Mouse (Mus musculus) intestine, embryonic 16.5 days (tissue): ENCODE data around the gene Rem2. TPM values are rescaled to one million over a fixed set of nuclear protein-coding genes. Genes with fewer than 3 reads are reported as not detected.

Source experiments
- ATAC-seq: fragments of 200-750 bp; cut with Nextera tagmentation; 2 replicates; pipeline ENCODE4 v1.8.0; 2017; ENCODE audit warnings: moderate TSS enrichment, moderate library complexity
- H3K27ac ChIP-seq: fragments of 300-500 bp; sonication (generic); 2 replicates; pipeline ENCODE4 v1.5.1; 2014; ENCODE audit warnings: mild to moderate bottlenecking, low read length
- H3K27me3 ChIP-seq: fragments of 300-500 bp; sonication (generic); replicated peaks from 2 replicates; pipeline ENCODE4 v1.6.1; 2014; ENCODE audit warnings: low read length, control low read depth, mixed read lengths; ENCODE audit not compliant: control insufficient read depth, insufficient read depth
- H3K36me3 ChIP-seq: fragments of 300-500 bp; sonication (generic); 2 replicates; pipeline ENCODE4 v1.6.1; 2014; ENCODE audit warnings: low read length, control low read depth; ENCODE audit not compliant: control insufficient read depth, insufficient read depth
- H3K4me1 ChIP-seq: fragments of 300-500 bp; sonication (generic); 2 replicates; pipeline ENCODE4 v1.6.1; 2014; ENCODE audit warnings: low read length, control low read depth, mixed read lengths; ENCODE audit not compliant: control insufficient read depth, insufficient read depth
- H3K4me2 ChIP-seq: fragments of 300-500 bp; sonication (generic); 2 replicates; pipeline ENCODE4 v1.6.1; 2014; ENCODE audit warnings: low read depth, low read length, control low read depth
- H3K4me3 ChIP-seq: fragments of 300-500 bp; sonication (generic); 2 replicates; pipeline ENCODE4 v1.5.1; 2014; ENCODE audit warnings: mild to moderate bottlenecking, low read length
- H3K9ac ChIP-seq: fragments of 300-500 bp; sonication (generic); 2 replicates; pipeline ENCODE4 v1.6.1; 2014; ENCODE audit warnings: low read depth, low read length
- H3K9me3 ChIP-seq: fragments of 300-500 bp; sonication (generic); 2 replicates; pipeline ENCODE4 v1.6.1; 2016; ENCODE audit warnings: low read length, control low read depth; ENCODE audit not compliant: control insufficient read depth
- WGBS: fragments of 180-500 bp; shearing (Covaris S2); extraction: QIAGEN DNeasy Blood & Tissue Kit; methylation state at CpG from one replicate; pipeline ENCODE4 v1.1.7; 2014; 5-methylcytosine and 5-hydroxymethylcytosine counted together
- polyA plus RNA-seq: library from polyadenylated mRNA; unstranded; fragments of >200 nt; fragmentation: Nextera tagmentation; extraction: Ambion mirVana; gene quantifications from 2 replicates; pipeline ENCODE4 v1.2.1, GENCODE M21; 2015

Gene Rem2
- polyA plus RNA-seq, 1 experiment from 2014 or later, result 1.2 TPM

DNA sequence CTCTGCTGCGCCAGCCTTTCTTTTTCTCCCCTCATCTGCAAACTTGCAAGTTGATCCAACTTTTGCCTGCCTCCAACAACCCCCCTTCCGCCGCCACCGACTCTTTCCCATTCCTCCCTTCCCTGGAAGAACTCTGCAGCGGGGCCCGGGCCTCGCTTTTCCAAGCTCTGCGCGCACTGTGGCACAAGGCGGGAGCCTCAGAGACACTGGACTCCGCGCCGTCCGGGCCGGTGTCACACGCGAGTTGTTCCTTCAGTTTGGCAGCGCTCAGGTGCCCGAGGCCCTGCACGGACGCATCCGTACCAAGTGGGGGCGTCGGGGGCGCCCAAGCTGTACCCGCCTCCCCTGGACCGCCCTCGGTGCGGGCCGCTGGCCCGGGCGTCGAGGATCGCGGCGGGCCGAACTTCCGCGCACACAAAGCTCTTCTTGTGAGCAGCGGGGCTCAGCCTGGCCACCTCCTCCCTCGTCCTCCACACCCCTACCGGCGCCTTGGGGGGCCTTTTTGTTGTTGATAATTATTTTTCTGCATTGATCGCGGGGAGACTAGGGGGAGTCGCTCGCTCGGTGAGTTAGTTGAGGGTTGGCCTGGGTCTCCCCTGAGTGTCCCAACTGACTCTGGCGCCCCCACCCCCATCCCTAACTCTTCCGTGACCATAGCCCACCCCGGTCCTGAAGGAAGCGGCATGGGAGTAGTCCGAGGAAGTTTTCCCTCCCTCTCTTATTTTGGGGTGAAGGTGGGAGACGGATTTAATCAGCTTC is 43.6 kb upstream of the Rem2 start:
- peak; percentile 21; the same call in 1 of the 2 replicates for ATAC-seq
- H3K9me3 ChIP-seq, result no peaks in the 10 kb centered on the region
- H3K4me1 ChIP-seq, result peaks cover 42% of the 10 kb centered on the region
- peak overlapping the region; percentile 94 for H3K9ac ChIP-seq
- peak overlapping the region; percentile 94 for H3K27ac ChIP-seq
- peak overlapping the region; percentile 85 for H3K4me3 ChIP-seq
- no peaks in the 10 kb centered on the region for H3K27me3 ChIP-seq
- 1% methylated on average over 54 of the region's 54 CpGs for WGBS
- H3K4me2 ChIP-seq, result peak overlapping the region; percentile 90
- peaks cover 4% of the 10 kb centered on the region for H3K36me3 ChIP-seq

DNA sequence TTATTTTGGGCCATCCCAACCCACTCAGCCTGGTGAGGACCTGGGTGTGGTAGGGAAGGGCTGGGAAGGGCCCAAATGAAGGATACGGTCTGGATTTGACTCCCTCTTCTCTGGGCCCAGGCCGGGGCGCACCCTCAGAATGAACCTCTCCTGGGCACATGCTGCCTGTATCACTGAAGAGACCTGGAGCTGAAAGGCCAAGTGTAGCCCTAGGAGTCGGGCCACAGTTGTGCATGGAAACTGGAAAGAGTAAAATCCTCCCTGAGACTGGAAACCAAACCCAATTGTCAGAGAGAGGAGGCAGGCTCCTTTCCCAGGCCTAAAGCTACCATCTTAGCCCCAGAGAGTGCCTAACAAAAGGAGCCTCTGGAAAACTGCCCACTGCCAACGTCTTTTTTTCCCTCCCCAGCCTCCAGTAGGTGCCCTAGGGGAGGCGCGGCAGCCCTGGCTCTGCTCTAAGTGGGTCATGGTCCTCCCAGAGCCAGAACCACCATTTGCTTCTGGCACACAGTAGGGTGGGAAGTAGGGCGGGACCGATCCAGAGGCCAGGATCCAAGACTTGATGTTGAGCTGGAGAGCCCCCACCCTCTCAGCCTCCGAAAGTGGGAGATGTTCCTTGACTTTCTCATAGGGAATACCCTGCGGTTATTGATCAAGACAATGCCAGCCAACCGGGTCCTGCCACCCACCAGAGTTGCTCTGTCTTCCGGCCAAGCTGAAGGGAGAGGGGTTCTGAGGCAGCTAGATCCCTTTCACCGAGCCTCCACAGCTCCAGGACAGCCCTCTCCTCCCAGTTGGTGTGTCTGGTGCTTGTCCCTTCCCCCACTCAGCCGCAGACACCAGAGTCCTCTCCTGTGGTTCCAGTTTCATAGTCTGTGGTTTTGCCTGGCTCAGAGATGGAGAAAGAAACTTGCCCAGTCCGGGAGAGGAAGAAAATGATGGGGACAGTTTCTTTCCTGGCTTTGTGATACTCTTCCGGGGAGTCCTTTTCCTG is 42.8 kb upstream of the Rem2 start:
- peak overlapping the region; percentile 85 for H3K4me3 ChIP-seq
- WGBS, result 25% methylated on average over 17 of the region's 17 CpGs
- H3K9ac ChIP-seq, result peak overlapping the region; percentile 94
- H3K4me1 ChIP-seq, result peaks cover 36% of the 10 kb centered on the region
- no peaks in the 10 kb centered on the region for H3K27me3 ChIP-seq
- peak overlapping the region; percentile 90 for H3K4me2 ChIP-seq
- peak; percentile 4; the same call in 1 of the 2 replicates for ATAC-seq
- peaks cover 4% of the 10 kb centered on the region for H3K36me3 ChIP-seq
- peak overlapping the region; percentile 94 for H3K27ac ChIP-seq
- H3K9me3 ChIP-seq, result no peaks in the 10 kb centered on the region

DNA sequence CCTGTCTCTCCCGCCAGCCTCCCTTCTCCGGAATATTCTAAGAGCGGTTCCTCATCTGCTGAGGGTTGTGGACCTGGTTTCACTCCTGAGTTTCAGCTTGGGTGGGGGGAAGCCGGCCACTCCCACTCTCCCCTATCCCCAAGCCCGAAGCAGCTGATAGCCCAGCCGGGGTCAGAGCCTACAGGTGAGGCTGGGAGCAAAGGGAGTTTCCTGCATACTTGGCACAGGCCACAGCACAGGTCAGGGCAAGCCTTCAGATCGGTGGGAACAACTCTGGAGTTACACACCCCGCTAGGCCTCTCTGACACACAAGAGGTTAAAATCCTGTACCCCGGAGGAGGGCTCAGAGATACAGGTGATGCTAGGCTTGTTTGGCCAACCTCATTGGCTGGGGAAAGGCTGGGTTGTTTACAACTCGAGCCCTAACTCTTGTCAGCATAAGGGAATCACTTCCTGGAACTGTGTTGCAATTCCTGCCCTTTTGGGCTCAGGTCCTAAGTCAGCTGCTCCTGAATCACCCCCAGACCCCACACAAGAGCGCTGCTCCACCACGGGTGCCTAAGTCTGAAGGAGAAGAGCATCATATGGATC is 41.9 kb upstream of the Rem2 start:
- Histone ChIP-seq H3K27me3 (no peaks in the 10 kb centered on the region), H3K4me2 (peak overlapping the region; percentile 90), H3K4me1 (peaks cover 36% of the 10 kb centered on the region), H3K4me3 (peak overlapping the region; percentile 85), H3K9ac (peak overlapping the region; percentile 94), H3K9me3 (no peaks in the 10 kb centered on the region), H3K36me3 (peaks cover 13% of the 10 kb centered on the region), H3K27ac (peak overlapping the region; percentile 94)
- 38% methylated on average over 12 of the region's 12 CpGs for WGBS
- no peak for ATAC-seq

GRCm38 (mm10) chr14:54435194-54435918 is 40.5 kb upstream of the Rem2 start:
- 82% methylated on average over 11 of the region's 11 CpGs for WGBS
- no peaks in the 10 kb centered on the region for H3K9me3 ChIP-seq
- H3K4me2 ChIP-seq, result no peak overlapping the region
- H3K9ac ChIP-seq, result no peak overlapping the region
- H3K4me3 ChIP-seq, result no peak overlapping the region
- no peak for ATAC-seq
- H3K4me1 ChIP-seq, result peaks cover 26% of the 10 kb centered on the region
- peaks cover 22% of the 10 kb centered on the region for H3K36me3 ChIP-seq
- H3K27ac ChIP-seq, result no peak overlapping the region
- H3K27me3 ChIP-seq, result no peaks in the 10 kb centered on the region

GRCm38 (mm10) chr14:54439155-54439554 is 36.7 kb upstream of the Rem2 start:
- Histone ChIP-seq H3K4me1 (peaks cover 18% of the 10 kb centered on the region), H3K27me3 (no peaks in the 10 kb centered on the region), H3K4me2 (no peak overlapping the region), H3K9ac (no peak overlapping the region), H3K4me3 (no peak overlapping the region), H3K27ac (no peak overlapping the region), H3K36me3 (peaks cover 25% of the 10 kb centered on the region), H3K9me3 (no peaks in the 10 kb centered on the region)
- no peak for ATAC-seq
- WGBS, result 86% methylated on average over 12 of the region's 12 CpGs

- Histone ChIP-seq H3K4me2 (no peak overlapping the region), H3K9ac (no peak overlapping the region), H3K4me1 (peaks cover 14% of the 10 kb centered on the region; the same call in 1 of the 2 replicates), H3K4me3 (no peak overlapping the region), H3K36me3 (peaks cover 25% of the 10 kb centered on the region), H3K9me3 (no peaks in the 10 kb centered on the region), H3K27ac (no peak overlapping the region), H3K27me3 (no peaks in the 10 kb centered on the region)
- 68% methylated on average over 7 of the region's 7 CpGs for WGBS
- no peak for ATAC-seq
These were observed 36.3 kb upstream of the Rem2 start for GRCm38 (mm10) chr14:54439610-54440009.

GRCm38 (mm10) chr14:54440538-54440937 is 35.4 kb upstream of the Rem2 start:
- H3K9me3 ChIP-seq, result no peaks in the 10 kb centered on the region
- H3K4me2 ChIP-seq, result no peak overlapping the region
- no peak for ATAC-seq
- H3K27ac ChIP-seq, result no peak overlapping the region
- H3K4me1 ChIP-seq, result peaks cover 11% of the 10 kb centered on the region; the same call in 1 of the 2 replicates
- H3K4me3 ChIP-seq, result no peak overlapping the region
- H3K27me3 ChIP-seq, result no peaks in the 10 kb centered on the region
- no peak overlapping the region for H3K9ac ChIP-seq
- H3K36me3 ChIP-seq, result peaks cover 25% of the 10 kb centered on the region
- 93% methylated on average over 14 of the region's 14 CpGs for WGBS

DNA sequence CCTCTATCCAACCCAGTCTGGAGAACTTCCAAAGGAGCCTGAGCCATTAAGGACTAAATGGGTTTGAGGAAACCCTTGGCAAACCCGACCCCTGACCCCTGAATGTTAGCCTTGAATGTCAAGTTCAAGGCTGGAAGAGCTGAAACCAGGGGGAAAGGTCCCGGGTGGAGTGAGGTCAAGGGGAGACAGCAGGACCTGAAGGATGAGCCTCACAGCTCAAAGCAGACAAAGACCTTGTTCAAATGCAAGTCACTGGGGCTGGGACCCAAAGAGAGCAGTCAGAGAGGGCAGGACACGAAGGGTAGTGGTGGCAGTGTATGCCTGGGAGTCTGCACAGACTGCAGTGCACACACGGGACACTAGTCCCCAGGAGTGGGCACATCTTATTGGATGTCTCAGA is 34.5 kb upstream of the Rem2 start:
- peaks cover 11% of the 10 kb centered on the region; the same call in 1 of the 2 replicates for H3K4me1 ChIP-seq
- no peak overlapping the region for H3K4me2 ChIP-seq
- no peak overlapping the region for H3K9ac ChIP-seq
- H3K27me3 ChIP-seq, result no peaks in the 10 kb centered on the region
- no peak overlapping the region for H3K4me3 ChIP-seq
- H3K9me3 ChIP-seq, result no peaks in the 10 kb centered on the region
- H3K36me3 ChIP-seq, result peaks cover 25% of the 10 kb centered on the region
- no peak overlapping the region for H3K27ac ChIP-seq
- ATAC-seq, result no peak
- 85% methylated on average over 4 of the region's 4 CpGs for WGBS
